Mouse (Mus musculus) olfactory bulb, adult 2 months (tissue): Measurements from ENCODE around the gene Ube2v1. TPM values are rescaled to one million over a fixed set of nuclear protein-coding genes. Genes with fewer than 3 reads are reported as not detected.

Source experiments
- H3K27ac ChIP-seq: fragments of 200-500 bp; 2 replicates; pipeline ENCODE4 v1.5.1; 2012; ENCODE audit warnings: low read depth, low read length; ENCODE audit not compliant: insufficient read depth
- H3K4me1 ChIP-seq: fragments of 200-500 bp; 2 replicates; pipeline ENCODE4 v1.6.1; 2012; ENCODE audit warnings: low read length; ENCODE audit not compliant: control insufficient read depth, insufficient read depth
- H3K4me3 ChIP-seq: fragments of 200-500 bp; 2 replicates; pipeline ENCODE4 v1.5.1; 2012; ENCODE audit warnings: mild to moderate bottlenecking, low read depth, low read length, moderate library complexity; ENCODE audit not compliant: insufficient read depth
- CTCF ChIP-seq: fragments of 200-500 bp; IDR thresholded peaks from 2 replicates; pipeline ENCODE4 v1.5.1; 2012; ENCODE audit warnings: low read depth, mild to moderate bottlenecking, low read length, moderate library complexity; ENCODE audit not compliant: insufficient read depth
- POLR2A ChIP-seq: fragments of 200-500 bp; IDR thresholded peaks from 2 replicates; pipeline ENCODE4 v1.6.1; 2012; ENCODE audit warnings: mild to moderate bottlenecking, low read depth, low read length, moderate library complexity; ENCODE audit not compliant: insufficient read depth
- WGBS: fragments of 180-500 bp; shearing (Covaris S2); methylation state at CpG from one replicate; pipeline ENCODE4 v1.1.7; 2018; 5-methylcytosine and 5-hydroxymethylcytosine counted together
- polyA plus RNA-seq: library from polyadenylated mRNA; stranded (reverse); fragments of >200 nt; gene quantifications from 2 replicates; pipeline ENCODE4 v1.2.4, GENCODE M21; 2012; ENCODE audit warnings: low replicate concordance; ENCODE audit not compliant: missing spikeins, insufficient read depth, insufficient read length

The Ube2v1 gene
- polyA plus RNA-seq, 1 experiment = not detected

DNA sequence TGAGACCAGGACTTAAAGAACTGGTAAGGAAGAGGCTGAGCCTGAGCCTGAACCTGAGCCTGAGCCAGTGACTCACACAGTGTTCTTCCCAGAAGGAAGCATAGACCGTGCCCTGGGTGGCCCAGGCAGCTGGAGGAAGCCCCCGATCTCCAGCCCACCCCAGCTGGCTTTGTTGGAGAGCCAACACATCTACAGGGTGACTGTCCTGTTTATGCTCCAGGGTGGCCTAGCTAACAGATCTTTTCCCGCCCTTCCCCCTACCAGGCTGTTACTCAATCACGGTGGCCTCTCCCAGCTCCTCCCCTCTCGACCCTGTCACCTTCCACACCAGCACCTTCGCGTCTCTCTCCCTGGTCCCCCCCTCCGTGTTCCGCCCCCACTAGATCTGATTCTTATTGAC is 44.9 kb downstream of the Ube2v1 start:
- 30% methylated on average over 9 of the region's 9 CpGs for WGBS
- TF ChIP-seq POLR2A = no peak
- TF ChIP-seq CTCF = no peak
- Histone ChIP-seq H3K4me3 (no peak overlapping the region), H3K27ac (no peak overlapping the region), H3K4me1 (peaks cover 12% of the 10 kb centered on the region)

DNA sequence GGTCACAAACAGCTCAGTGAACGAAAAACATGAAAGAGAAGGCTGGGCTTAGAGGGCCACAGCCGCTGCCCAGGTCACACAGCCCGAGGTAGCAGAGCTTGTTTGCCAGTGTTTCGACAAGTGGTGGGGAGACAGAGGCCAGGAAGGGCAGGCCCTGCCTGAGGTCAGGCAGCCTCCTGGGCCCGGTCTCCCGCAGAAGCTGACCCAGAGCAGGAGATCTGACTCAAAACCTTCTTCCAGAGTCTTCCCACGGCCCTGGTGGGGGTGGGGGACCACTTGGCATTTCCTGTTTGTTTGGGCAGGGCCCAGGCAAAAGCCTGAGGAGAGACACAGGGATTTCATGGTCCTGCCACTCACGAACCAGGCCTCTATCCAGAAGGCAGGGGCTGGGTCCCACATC is 45.9 kb downstream of the Ube2v1 start:
- WGBS = 70% methylated on average over 8 of the region's 8 CpGs
- H3K4me3 ChIP-seq = no peak overlapping the region
- H3K4me1 ChIP-seq = peaks cover 12% of the 10 kb centered on the region
- no peak overlapping the region for H3K27ac ChIP-seq
- TF ChIP-seq CTCF (no peak), POLR2A (no peak)

DNA sequence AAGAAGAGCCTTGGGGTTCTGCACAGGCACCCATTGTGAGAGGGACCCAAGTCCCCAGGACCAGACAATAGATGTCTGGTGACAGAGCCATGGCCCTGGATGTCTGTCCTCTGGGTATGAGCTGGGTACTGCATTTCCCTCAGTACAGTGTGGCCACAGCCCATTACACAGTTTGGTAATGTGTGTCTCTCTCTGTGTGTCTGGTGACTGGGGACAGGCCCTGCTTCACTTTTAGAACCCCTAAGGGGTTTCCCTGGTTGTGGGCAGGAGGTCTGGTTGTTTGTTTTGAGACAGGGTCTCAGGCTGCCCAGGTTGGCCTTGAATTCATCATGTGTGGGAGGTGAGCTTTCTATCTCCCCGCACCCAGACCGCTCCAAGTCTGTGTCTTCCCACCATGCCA is 46.6 kb downstream of the Ube2v1 start:
- H3K4me1 ChIP-seq = peaks cover 12% of the 10 kb centered on the region
- 92% methylated on average over 2 of the region's 2 CpGs for WGBS
- TF ChIP-seq POLR2A (no peak), CTCF (no peak)
- no peak overlapping the region for H3K4me3 ChIP-seq
- no peak overlapping the region for H3K27ac ChIP-seq

DNA sequence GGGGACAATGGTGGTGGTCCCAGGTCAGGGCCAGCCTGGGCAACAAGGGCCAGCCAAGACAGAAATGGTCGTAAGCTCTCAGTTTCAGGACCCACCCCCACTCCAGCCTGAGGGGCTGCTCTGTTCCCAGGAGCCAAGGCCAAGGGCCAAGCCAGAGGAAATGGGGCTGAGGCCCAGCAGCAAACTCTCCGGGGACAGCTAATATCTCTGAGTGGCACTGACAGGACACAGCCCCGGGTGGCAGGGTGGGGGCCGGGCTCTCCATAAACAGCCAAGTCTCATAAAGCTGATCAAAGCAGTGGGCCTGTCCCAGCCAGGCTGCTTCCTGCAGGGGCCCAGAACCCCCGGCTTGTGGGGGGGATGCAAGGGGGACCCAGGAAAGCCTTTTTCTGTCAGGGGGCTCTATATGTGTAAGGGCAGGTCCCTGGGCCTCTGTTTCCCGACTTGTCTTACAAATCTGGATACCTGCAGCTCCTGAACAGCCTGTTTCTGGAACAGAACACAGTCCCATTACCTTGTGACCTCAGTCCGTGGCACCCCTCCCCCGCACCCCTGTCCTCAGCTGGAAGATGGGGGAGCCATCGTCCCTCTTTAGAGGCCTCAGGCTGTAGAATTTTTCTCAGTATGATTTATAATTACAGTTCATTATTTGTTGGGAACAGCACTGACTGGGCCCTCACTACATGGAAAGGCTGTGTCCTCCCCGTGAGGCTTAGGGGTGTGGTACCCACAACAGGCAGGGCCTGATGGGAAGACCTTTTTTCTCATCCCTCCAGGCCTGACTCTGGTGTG is 48.5 kb downstream of the Ube2v1 start:
- no peak overlapping the region for H3K27ac ChIP-seq
- WGBS = 64% methylated on average over 10 of the region's 10 CpGs
- TF ChIP-seq CTCF (no peak), POLR2A (no peak)
- no peak overlapping the region for H3K4me3 ChIP-seq
- peaks cover 6% of the 10 kb centered on the region; the same call in 1 of the 2 replicates for H3K4me1 ChIP-seq

DNA sequence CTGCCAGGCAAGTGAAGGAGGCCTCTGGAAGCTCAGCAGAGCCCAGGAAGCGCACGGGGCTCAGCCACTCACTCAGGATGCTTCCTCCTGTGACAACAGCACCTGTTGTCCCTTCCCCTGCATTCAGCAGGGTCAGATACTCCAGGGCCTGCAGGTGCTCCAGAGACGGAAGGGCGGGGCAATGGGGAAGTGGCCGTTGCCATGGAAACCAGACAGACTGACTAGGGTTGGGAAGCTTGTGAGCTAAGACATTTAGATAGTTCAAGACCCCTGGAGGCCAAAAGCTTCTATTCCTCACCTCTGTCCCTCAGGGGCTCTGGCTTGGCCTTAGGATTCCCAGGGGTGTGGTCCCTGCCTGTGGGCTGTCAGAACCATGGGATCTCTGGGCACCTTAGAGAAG is 53.4 kb downstream of the Ube2v1 start:
- 66% methylated on average over 5 of the region's 5 CpGs for WGBS
- no peak for TF ChIP-seq POLR2A

DNA sequence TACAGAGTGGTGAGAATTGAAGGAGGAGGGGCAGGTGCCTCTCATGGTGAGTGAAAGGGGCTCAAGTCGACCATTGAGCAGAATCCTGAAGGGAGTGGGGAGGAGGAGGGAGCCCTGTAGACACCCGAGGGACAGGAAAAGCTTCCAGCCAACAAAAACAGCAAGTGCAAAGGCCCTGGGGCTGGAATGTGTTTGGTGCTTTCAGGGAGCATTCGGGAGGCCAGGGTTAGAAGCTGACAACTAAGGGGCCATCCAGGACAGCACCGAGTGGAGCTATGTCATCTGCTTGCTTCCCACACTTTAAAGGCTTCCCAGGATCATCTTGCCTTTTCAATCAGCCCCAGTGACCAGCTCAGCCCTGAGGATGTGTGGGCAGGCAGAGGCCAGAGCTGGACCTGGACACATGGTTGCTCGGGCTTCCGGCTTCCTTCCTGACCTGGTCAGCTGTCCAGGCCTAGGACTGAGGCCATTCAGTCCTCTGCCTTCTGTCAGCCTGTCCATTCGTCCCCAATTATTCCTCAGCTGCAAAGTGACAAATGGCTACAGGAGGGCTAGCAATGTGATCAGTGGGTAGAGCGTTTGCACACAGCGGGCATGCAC is 54.6 kb downstream of the Ube2v1 start:
- 0 out of 2 replicates have a peak, but pooled peaks cover 2% of the 10 kb centered on the region for H3K4me1 ChIP-seq
- no peak overlapping the region for H3K27ac ChIP-seq
- H3K4me3 ChIP-seq = no peak overlapping the region
- no peak for TF ChIP-seq CTCF
- no peak for TF ChIP-seq POLR2A
- WGBS = 73% methylated on average over 9 of the region's 9 CpGs

More for the DNA sequence above, 53.4 kb downstream of the Ube2v1 start:
- no peak overlapping the region for H3K4me3 ChIP-seq
- 0 out of 2 replicates have a peak, but pooled peaks cover 2% of the 10 kb centered on the region for H3K4me1 ChIP-seq
- H3K27ac ChIP-seq = no peak overlapping the region

DNA sequence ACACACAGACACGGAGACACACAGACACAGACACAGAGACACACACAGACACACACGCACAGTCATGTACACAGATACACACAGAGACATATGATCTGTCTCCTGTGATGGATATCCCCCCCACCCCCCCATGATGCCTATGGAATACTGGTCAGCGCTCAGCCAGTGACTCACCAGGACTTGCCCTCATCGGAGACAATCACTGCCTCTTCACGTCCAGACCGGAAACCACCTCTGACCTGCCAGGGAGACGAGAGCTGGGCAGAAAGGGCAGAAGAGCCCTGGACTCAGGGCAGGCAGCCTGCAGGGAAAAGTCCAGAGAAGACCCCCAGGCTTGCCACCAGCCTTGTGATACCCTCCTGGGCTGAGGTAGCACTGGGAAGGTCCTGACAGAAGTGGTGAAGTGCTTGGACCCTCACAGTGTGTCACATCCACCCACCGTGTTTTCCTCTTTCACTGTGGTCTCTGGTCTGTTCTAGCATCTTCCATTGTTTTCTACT is 55.7 kb downstream of the Ube2v1 start:
- 0 out of 2 replicates have a peak, but pooled peaks cover 2% of the 10 kb centered on the region for H3K4me1 ChIP-seq
- H3K27ac ChIP-seq = no peak overlapping the region
- WGBS = 85% methylated on average over 8 of the region's 8 CpGs
- no peak overlapping the region for H3K4me3 ChIP-seq
- no peak for TF ChIP-seq POLR2A
- no peak for TF ChIP-seq CTCF

DNA sequence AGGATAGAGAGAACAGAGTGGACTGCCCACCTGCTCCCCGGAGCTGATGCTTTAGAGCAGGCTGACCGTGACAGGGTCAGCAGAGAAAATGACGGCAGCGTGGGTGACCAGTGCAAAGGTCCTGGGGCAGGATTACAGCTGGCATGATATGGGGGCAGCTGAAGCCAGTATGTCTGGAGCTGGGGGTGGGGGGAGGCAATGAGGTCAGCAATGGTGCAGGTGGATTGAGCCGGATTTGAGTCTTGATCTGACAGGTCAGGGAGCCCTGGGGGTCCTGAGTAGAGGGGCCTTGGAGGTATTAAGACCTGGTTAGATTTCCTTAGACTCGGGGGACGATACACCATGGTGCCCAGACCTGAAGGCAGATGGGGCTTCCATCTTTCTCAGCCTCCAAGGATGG is 56.3 kb downstream of the Ube2v1 start:
- 91% methylated on average over 7 of the region's 7 CpGs for WGBS
- TF ChIP-seq POLR2A = no peak
- TF ChIP-seq CTCF = no peak
- Histone ChIP-seq H3K4me1 (0 out of 2 replicates have a peak, but pooled peaks cover 3% of the 10 kb centered on the region), H3K27ac (no peak overlapping the region), H3K4me3 (no peak overlapping the region)

DNA sequence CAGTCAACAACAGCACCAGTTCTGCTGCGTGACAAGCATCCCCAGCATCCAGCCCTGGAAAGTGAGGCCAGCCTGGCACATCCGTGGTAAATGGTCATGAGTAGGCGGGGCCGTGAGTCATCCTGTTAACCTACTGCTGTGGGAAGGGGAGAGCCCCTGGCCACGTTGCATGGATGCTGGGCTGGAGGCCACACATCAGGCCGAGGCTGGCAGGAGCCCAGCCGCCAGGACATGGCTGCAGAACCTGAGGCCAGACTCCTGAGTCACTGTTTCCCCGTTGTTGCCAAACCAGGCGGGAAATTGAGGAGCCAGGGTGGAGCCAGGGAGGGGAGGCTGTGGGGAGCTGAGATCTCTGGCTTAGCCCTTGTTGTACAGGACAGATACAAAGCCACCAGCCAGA is 57.1 kb downstream of the Ube2v1 start:
- TF ChIP-seq CTCF = no peak
- no peak for TF ChIP-seq POLR2A
- no peak overlapping the region for H3K4me3 ChIP-seq
- peaks cover 10% of the 10 kb centered on the region; the same call in 1 of the 2 replicates for H3K4me1 ChIP-seq
- 57% methylated on average over 9 of the region's 9 CpGs for WGBS
- no peak overlapping the region for H3K27ac ChIP-seq
